Mouse (Mus musculus) layer of hippocampus, postnatal 36 days (tissue): Measurements from ENCODE around the gene Tmem54. TPM values are rescaled to one million over a fixed set of nuclear protein-coding genes. Genes with fewer than 3 reads are reported as not detected.

ENCODE experiments used
- DNase-seq, 2 experiments: peaks; one replicate each; pipeline ENCODE4 v3.0.0; 2022
- total RNA-seq, 2 experiments: library from RNA; stranded (reverse); gene quantifications; 2 replicates each; pipeline ENCODE4 v1.2.3; 2021

Gene Tmem54
- total RNA-seq, 2 experiments from 2014 or later: not detected

DNA sequence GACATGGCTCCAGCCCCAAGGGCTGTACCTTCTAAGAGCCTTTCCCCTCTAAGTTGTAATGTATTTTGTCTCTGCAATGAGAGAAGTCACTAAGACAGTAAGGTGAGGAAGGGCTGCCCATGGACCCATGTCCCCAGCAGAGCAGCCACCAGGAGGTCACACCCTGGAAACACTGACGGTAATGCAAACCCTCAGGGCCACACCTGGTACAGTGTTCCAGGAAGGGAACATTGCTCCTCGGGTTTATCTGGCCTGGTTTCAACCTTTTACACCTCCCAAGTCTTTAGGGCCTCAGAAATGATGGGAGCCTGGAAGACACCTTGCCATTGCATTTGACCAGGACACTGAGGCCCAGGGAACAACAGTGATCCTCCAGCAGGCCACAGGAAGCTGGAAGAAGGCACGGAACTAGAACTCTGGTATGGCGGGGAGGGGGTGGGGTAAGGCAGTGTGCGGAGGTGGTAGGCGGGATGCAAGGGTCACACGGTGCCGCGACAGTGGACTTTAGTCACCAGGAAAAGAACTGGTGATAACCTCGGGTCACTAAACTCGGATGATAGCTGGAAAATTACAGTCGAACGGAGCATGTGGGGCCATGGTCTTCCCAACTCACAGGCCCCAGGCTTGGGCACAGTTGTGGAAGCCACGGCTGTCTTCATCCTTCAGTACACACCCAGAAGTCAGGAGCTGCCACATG lies 3.1 kb upstream of the Tmem54 start:
- DNase-seq: no peak

DNA sequence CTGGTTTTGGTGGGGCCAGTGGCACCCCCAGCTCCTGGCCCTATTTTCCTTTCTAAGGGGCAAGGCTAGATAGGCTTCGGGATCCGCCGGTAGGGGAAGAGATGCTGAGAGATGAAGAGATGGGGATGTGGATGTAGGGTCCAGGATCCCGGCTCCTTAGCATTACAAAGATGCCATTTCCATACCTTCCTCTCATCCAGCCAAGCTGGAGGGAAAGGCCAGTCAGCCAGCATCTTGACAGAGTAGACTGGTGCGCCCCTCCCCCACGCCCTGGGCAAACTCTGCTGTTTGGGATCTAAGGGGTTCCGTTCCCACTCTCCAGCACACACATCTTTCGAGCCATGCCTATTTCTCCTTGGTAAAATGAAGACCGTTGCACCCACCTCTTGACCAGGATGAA lies 725 bp downstream of the Tmem54 start:
- no peak for DNase-seq

DNA sequence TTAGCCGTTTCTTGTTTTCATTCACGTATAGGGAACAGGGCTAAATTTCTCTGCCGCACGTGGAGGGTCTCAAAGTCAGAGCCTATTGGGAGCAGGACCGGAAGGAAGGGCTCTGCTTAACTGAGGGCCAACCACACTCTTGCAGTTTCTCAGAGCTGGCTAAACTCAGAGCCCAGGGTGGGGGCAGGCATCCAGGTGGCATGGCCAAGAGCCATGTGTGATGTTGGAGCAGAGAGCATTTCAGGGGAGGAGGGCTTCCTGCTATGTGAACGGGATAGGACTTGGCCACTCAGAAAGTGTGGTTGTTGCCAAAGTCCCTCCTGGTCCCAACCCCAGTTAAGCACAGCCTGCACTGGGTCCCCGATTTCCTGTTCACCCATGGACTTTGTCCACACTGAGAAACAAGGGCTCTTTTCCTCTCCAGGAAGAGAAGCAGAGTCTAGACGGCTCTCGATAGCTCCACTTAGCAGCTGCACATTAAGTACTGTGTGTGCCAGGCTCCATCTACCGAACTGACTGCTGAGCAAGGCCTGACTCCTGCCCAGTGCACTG lies 2.1 kb downstream of the Tmem54 start:
- DNase-seq: no peak

DNA sequence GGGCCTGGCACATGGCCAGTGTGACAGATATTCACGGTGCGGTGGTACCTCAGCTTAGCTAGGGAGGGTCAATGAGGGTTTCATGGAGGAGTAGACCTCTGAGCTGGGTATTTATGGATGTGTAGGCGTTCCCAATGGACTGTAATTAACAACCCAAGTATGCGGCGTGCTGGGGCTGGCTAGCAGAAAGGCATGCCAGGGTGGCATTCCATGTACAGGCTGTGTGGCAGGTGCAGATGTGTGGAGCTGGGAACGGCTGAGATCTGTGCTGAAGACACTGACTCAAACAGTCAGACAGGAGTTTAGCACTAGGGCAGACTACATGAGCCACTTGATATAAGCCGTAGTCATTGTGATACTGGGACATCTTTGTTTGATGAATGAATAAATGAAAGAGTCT lies 3.3 kb downstream of the Tmem54 start:
- no peak for DNase-seq

DNA sequence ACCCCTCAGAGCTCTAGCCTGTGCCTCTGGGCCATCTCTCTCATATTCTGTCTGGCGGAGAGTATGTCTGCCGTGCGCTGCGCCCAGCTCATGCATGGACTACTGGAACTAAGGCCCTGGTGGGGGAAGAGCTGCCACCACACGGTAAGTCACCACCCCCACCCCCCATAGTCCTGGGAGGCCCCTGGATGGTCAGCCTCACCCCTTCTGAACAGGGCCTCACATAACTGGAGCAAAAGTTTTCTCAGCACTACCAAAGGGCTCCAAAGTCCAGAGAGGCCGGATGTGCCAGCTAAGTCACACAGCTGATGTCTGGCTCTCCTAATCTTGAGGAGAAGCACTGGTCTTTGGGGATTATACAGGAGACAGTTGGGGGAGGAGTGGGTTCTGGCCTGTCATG lies 5.5 kb downstream of the Tmem54 start:
- no peak for DNase-seq

DNA sequence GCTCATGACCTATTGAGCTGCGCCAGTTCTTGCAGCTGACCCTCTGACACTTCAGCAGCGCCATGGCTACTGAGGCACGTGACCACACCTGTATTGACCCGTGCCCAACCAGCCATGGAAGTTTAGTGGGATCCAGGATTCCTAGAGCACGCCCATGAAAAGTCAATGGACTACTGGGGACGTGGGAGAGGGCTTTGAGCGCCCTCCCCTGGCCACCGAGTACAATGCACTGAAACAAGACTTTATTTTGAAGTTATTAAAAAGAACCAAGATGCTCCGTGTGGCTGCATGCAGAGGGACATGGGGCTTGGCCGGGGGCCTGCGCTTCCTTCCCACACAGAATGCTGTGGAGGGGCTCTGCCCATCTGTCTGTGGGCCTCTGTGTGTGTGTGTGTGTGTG lies 6.0 kb downstream of the Tmem54 start:
- DNase-seq: no peak

DNA sequence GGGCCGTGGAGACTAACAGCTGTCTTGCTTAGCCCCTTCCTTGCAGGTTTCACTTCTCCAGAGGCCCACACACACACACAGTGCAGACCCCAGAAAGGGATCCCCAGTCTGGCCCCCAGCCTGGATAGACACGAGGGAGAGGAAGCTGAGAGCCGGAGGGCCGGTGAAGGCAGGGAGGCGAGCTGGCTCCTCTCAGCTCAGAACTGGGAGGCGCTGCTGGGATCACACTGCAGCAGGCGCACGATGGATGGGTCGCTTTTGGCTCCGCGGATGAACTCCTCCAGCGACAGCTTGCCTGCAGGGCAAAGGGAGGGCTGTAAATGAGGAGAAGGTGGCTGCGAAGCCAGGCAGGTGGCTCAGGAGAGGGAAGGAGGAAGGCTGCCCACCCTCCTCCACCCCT lies 6.9 kb downstream of the Tmem54 start:
- no peak for DNase-seq

DNA sequence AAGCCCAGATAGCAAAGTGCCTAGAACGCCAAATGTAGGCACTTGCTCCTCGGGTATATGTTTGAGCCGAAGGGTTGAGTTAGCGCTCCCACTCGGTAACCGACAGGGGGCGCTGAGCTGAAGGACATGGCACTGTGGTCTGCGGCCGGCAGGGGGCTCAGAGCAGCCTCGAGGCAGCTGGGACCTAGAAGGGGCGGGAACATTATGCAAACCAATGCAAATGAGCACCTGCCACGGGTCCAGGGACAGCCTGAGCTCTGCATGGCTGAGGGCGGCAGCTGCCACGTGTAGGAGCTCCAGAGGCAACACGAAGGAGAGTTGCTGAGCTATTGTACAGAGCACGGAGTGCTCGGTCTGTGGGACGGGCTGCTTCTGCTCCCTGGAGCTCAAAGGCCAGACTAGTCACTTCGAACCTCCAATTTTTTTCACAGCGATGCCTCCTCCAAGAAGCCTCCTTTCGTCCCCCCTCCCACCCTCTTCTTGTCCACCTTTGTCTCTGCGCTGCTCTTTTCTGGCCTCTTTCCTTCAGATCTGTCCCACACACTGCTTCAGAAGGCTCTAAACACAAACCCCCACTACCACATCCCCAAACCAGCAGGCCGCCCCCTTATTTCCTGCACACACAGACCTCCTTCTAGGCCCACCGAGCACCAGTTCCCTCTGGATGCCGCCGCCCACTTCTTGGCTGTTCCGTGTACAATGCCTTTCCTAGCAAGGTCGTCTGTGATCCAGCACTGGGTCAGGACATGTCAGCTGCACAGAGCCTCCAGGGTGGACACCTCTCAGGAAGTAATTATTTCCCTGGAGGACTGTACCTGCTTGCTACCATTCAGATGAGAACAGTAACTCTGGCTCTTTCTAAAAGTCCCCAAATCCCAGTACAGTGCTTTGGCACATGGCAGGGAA lies 8.0 kb downstream of the Tmem54 start:
- DNase-seq: peak; percentile 83 to 88

DNA sequence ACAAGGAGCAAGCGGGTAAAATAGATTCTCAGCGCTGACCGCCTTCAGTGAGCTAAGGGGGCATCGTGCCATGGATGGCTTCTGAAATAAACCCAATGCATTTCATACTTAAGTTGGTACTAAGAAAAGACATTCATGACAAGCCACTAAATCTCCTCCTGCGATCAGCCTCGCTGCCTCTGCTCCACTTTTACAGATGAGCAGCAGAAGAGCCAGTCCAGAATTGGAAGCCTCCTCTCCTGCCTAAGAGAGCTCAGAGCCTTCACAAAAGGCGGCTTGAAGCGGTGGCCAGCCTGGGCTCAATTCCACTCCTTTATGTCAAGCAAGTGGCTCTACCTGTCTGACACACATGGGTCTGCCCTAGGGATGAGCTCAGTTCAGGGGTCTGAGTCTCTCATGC lies 11.4 kb downstream of the Tmem54 start:
- DNase-seq: no peak

DNA sequence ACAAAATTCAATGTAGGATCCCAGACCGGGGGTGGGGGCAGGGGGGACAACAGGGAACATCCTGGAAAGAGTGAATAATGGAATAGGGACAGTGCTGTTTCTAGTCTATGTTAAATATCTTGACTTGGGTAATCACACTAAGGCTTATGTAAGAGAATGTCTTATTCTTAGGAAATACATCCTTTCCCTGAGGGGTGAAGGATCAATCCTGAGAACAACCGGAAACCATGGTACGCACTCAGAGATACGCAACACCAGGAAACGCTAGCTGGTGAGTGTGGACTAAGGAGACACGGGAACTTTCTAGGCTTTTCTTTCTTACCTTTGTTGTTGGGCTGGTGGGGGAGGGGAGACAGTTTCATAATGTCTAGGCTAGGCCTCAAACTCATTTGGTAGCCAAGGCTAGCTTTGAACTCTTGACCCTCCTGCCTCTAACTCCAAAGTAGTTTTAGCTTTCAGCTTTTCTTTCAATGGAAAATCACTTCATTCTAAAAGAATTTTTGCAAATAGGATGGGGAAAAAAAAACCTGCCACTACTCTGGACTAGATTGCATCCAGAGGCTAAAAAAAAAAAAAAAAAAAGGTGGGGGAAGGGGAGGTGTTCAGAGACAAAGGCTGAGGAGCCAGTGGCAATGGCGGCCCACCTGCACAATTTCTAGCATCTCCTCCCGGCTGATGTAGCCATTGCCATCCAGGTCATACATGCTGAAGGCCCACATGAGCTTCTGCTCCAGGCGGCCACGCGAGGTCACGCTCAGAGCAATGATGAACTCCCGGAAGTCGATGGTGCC lies 12.6 kb downstream of the Tmem54 start:
- no peak for DNase-seq

DNA sequence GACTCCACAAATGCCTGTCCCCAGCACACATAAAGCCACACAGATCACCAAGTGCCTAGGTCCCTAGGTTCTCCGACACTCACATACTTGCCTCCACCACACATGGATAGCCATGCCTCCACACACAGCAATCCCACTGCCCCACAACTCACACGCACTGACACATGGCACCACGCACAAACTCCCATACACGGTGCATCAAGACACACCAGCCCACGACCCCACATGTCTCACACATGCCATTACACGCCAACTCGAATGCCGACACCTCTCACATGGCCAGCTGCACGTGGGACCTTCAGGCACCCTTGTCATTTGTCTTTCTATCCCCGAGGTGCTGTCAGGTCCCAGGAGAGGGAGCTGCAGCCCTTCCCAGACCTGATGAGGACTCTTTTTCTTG lies 14.4 kb downstream of the Tmem54 start:
- DNase-seq: no peak

DNA sequence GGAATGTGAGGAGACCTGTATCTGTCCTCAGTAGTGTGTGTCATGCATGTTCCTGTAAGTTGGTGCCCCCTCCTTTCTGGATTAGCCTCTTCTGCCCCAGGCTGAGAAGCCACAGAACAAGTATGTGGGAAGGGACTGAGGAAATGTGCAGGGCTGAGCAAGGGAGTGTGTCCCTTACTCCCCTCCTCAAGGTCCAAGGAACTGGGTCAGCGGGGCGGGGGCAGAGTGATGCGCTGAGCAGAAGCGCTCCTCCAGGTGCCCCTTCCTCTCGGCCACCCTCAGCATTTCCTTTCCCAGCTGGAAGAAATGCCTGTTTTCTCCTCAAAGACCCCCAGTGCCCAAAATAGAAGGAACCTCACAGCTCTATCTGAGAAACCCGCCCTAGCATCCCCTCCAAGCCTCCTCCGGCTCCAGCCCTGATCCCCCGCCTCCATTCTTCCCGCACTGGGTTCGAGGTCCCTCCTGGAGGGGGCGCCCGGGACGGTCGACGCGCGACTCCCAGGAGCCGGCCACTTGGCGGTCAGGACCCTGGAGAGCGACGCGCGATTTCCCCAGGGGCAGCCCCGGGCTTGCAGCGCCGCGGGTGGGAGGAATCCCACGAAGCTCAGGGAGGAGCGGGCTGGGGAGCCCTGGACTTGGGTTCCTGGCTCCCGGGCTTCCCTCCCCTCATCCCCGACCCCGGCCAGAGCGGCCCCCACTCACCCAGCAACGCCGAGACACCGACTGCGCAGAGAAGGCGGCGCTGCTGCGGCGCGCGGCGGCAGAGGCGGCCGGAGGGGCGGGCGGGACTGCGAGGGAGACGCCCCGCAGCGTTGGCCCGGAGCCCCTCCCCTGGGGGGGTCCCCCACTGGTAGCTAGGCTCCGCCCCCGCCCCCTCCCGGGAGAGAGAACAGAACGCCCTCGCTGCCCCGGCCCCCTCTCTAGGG lies 15.4 kb downstream of the Tmem54 start:
- DNase-seq: peak; percentile 80

DNA sequence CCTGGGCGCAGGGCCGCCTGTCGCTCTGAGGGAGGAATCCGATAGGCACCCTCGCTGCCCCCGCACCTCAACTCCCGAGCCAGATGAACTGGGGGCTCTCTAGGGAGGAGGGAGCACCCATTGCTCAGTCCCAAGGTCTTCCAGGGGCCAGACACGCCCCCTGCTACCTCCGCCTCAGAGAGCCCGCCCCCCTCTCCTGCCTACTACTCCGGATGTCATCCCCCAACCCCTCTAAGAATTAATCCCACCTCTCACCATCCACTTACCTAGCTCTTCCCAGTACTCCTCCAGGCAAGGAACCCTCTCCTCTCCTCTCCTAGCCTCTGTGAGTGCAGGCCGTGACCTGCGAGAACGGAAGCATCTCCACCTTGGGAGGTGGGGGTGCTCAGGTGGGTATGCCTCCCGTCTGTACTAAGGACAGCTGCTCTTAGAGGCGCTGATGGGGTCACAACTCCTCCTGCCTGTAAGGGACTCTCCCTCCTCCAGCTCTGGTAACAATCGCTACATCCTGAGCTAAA lies 16.3 kb downstream of the Tmem54 start, which contains the start of gene Hpca:
TSS of gene Hpca (minus strand) at position 468 of the 518 bp plus-strand sequence.
- no peak for DNase-seq

DNA sequence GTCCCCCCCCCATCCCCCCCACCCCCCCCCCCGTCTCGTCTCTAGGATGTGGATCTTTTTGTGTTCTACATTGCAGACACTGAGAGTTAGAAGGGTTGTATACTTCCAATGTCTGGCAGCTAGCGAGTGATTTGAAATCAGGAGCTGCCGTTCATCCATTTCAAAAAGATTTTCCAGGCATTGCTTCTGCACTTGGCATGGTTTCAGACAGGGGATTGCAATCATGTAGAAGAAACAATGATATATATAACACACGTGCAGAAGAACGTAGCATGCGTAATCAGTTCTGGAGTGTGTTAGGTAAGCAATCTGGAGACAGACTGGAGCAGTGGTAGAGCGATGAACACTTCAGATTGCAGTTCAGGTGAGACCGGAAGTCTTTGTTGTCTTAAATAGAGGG lies 16.8 kb downstream of the Tmem54 start:
- DNase-seq: no peak

DNA sequence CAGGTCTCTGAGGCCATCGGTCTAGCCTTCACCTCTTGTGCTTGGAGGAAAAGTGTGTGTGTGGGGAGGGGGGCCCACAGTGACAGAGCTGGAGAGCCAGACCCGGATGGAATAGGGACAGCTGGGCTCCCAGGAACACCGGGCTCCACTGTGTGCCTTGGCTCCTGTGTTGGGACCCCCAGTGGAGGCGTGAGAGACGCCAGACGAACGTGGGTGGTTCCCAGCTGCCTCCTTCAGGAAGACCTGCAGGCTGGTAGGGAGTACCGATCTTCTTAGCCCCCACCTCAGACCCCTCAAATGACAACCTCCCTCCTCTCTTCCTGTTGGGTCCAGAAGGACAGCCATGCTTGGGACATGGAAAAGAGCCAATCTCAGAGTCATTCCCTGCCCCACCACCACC lies 17.4 kb downstream of the Tmem54 start:
- DNase-seq: peak in 1 of 2 experiments; percentile 81

DNA sequence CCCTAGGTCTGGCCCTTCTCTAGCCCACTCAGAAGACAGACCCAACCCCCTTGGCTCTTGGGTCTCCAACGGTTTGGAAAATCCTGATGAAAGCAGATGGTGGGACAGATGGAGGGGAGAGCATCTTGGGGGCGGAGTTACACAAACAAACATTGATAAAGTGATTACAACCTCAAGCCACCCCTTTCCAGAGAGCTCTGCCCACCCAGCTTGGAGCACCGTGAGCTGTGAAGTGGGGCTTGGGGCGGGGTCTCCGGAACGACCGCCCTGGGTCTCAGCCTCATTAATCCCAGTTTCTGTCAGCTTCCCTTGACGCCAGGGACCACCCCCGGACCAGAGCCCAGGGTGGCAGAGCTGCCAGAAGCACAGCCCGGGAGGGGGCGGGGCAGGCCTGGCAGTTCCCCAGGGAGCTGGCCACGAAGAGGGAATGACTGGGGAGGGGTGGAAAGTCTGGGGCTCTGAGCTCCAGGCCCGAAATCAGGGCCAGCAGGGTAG lies 19.4 kb downstream of the Tmem54 start:
- peak; percentile 87 to 89 for DNase-seq

DNA sequence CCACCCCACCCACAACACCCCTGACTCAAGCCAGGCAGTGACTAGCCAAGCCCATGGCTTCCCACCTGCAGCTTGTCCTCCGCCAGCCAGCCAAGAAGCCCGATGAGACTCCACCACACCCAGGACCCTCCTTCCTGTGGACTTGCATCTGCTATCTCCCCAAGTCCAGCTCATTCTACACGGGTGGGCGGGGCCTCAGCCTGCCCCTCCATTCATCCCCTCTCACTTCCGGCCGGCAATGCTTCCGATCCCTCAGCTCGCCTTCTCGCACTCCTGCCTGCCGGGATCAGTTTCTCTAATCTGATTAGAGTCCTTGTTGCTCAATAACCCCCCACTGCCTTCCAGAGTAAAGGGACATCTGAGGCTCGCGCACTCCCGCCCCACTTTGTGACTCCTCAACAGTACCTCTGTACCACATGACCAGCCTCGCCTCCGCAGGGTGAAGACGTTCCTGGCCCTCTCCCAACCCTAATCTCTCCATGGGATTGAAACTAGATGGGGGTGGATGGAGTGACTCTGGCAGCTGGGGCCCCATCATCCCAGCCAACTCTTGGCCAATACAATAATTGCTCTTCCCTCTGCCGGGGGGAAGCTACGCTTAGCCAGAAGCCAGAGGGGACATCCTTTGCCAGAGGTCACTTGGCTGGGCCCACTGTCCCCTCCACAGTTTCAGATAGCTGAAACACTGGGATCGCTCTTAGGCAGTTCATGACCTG lies 20.5 kb downstream of the Tmem54 start:
- DNase-seq: no peak

DNA sequence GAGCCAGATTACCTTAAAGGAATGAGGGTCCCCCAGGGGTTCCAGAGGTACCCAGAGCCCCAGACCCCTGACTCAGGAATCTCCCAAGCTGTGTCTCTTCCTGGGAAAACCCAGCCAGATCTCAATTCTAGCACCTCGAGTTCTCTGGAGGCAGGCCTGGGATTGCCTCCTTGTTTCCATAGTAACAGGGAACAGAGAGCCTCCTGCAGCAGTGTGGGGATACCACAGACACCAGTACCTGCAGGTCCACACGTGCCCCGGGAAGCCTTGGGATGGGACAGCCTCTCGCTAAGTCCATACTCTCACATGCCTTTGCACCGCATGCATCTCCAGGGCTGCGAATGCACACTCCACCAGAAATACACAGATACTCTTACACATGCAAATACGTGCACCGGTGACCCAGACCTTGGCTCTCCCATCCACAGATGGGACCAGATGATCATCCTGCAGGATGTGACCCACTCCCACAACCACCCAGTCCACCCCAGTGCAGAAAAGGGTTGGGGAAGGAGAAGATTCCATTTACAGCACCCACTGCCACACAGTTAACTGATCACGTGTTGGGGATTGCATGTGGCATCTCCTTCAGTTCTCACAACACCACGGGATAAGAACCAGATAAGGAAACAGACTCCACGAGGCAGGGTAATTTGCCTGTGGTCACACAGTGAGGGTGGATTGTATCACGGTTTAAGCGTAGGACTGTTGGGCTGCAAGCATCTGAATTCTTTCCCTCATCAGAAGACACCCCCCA lies 23.4 kb downstream of the Tmem54 start:
- no peak for DNase-seq

DNA sequence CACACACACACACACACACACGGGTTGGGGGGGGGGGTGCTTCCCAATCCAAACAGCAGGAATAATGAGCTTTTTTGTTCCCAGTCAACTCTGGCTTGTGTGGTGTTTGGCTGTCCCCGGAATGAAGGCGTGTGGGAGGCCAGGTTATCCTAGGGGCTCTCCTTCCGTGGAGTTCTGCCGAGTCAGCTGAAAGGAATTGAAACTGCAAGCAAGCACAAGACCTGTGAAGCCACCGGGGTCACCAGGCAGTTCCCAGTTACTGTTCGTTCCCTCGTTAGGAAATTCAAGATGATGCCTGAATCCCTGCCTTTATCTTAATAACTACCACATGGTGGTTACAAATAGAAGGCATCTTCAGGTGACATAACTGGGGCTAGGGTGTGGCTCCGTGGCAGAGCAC lies 24.0 kb downstream of the Tmem54 start:
- DNase-seq: no peak

DNA sequence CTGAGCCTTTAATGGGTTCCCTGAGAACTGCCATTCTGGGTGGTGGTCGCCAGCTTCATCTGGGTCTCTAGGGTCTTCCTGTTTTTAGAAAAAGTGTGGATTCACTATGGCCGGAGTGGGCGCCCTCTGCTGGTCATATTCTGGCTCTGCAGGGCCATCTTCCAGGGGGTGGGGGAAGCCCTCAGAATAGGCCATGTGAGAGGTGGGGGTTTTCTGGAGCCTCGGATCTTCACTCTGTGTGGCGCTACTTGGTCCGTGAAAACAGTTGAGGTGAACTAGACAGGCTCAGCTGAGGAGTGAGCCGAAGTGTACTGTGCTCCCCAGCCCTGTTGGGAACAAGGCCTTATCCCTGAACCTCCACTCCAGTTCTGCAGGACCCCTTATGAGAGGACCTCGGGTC lies 24.8 kb downstream of the Tmem54 start:
- DNase-seq: no peak
